Mouse (Mus musculus): ENCODE results near the gene Brf1. TPM values are rescaled to one million over a fixed set of nuclear protein-coding genes. Genes with fewer than 3 reads are reported as not detected.
A peak's percentile ranks its signal among the peaks of the same experiment; 100 is the strongest.

The Brf1 gene
- total and polyA plus RNA-seq, 2 experiments from 2014 or later, result 39.0 to 42.1 TPM

DNA sequence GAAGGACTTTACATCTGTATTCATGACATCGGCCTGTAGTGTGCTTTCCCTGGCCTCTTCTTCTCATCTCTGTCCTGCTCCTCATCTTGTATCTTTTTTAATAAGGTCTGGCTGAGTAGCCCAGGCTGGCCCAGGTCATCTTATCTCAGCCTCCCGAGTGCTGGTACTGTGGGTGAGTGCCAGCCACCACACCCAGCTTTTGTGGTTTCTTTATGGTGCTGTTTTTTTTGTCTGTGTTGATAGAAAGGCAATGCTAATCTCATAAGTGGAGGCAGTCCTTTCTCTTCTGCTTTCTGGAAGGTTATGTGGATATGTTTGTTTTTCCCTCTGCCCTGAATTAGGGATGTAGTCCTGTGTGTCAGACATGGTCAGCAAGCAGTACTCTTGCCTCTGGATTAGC lies 42.0 kb upstream of the Brf1 start:
- ATAC-seq (ENCODE audit: low FRiP score) (no peak), DNase-seq (ENCODE audit: low spot score) (no peak)
- 0 out of 2 replicates have a peak, but pooled peaks cover 14% of the 10 kb centered on the region for H3K36me3 ChIP-seq (ENCODE audit: insufficient read depth, low read length)
- no peak overlapping the region for H3K27ac ChIP-seq (ENCODE audit: low read depth, low read length)
- H3K9ac ChIP-seq (replicated peaks; ENCODE audit: low read length, poor library complexity, severe bottlenecking), result no peak overlapping the region
- no peaks in the 10 kb centered on the region for H3K27me3 ChIP-seq (ENCODE audit: insufficient read depth, low read length)
- no peak overlapping the region for H3K4me2 ChIP-seq (ENCODE audit: low read depth, low read length, poor library complexity, severe bottlenecking)
- H3K4me1 ChIP-seq (ENCODE audit: insufficient read depth, low read length), result peaks cover 8% of the 10 kb centered on the region
- WGBS, result 73% methylated on average over 2 of the region's 2 CpGs
- H3K4me3 ChIP-seq (ENCODE audit: low read depth, low read length), result no peak overlapping the region
- H3K9me3 ChIP-seq (ENCODE audit: low read length), result no peaks in the 10 kb centered on the region
- TF ChIP-seq CTCF (IDR thresholded peaks at IDR 0.05), result no peak

DNA sequence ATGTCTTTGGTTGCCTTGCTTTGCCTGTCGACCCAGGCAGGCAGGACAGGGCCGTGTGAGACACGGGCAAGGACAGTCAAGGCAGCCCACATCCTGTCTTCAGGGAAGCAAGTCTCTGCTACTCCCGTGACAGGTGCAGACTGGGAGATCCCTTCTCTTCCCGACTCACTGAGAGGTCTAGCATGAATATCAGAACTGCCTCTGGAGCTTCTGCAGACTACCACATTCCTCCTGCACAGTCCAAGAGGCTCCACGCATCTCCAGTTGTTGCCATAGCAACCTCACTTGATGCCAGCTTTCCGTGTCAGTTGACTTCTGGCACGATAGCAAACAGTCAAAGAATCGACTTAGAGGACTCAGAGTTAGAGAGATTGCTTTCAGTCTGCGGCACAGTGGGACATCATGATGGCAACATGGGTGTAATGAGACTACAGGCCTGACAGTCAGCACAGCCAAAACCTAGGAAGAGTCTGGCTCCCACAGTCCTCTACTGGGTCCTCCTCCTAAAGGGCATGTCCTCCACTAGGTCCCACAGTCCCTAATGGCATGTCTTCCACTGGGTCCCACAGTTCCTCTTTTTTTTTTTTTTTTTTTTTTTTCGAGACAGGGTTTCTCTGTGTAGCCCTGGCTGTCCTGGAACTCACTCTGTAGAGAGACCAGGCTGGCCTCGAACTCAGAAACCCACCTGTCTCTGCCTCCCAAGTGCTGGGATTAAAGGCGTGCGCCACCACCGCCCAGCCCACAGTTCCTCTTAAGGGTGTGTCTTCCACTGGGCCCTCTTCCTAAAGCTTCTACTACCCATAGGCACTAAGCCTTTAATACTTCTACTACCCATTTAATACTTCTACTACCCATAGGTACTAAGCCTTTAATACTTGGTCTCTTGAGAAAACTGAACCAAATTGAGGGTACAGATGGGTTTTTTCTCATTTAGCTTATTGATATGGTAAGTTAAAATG lies 41.3 kb upstream of the Brf1 start:
- Histone ChIP-seq H3K9me3 (ENCODE audit: low read length) (no peaks in the 10 kb centered on the region), H3K4me1 (ENCODE audit: insufficient read depth, low read length) (peaks cover 8% of the 10 kb centered on the region), H3K27me3 (ENCODE audit: insufficient read depth, low read length) (no peaks in the 10 kb centered on the region), H3K27ac (ENCODE audit: low read depth, low read length) (peak overlapping the region; percentile 72), H3K4me2 (ENCODE audit: low read depth, low read length, poor library complexity, severe bottlenecking) (peak overlapping the region; percentile 26; the same call in 1 of the 2 replicates), H3K4me3 (ENCODE audit: low read depth, low read length) (no peak overlapping the region), H3K36me3 (ENCODE audit: insufficient read depth, low read length) (0 out of 2 replicates have a peak, but pooled peaks cover 7% of the 10 kb centered on the region), H3K9ac (replicated peaks; ENCODE audit: low read length, poor library complexity, severe bottlenecking) (no peak overlapping the region)
- ATAC-seq (ENCODE audit: low FRiP score), result peak; percentile 86
- peak; percentile 92 for DNase-seq (ENCODE audit: low spot score)
- TF ChIP-seq CTCF (IDR thresholded peaks at IDR 0.05), result no peak
- WGBS, result 48% methylated on average over 15 of the region's 15 CpGs

DNA sequence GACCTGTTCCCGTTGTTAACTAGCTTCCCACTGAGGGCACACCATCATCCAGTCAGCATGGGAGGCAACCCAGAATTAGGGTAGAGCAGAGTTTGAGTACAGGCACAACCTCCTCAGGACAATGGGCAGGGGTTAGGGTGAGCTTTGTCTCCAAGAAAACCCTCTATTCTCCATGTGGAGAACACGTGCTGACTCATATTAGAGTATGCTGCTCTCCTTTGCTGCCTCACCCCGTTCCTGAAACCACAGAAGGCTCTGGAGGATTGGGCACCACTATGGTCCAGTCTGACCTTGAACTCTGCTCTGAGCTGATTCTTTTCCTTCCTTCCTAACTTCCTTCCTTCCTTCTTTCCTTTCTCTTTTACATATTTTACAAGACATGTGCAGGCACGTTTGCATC lies 37.9 kb upstream of the Brf1 start:
- no peaks in the 10 kb centered on the region for H3K27me3 ChIP-seq (ENCODE audit: insufficient read depth, low read length)
- TF ChIP-seq CTCF (IDR thresholded peaks at IDR 0.05), result no peak
- ATAC-seq (ENCODE audit: low FRiP score) (no peak), DNase-seq (ENCODE audit: low spot score) (no peak)
- no peak overlapping the region for H3K27ac ChIP-seq (ENCODE audit: low read depth, low read length)
- H3K9me3 ChIP-seq (ENCODE audit: low read length), result no peaks in the 10 kb centered on the region
- WGBS, result 97% methylated on average over 4 of the region's 4 CpGs
- H3K4me1 ChIP-seq (ENCODE audit: insufficient read depth, low read length), result peaks cover 8% of the 10 kb centered on the region
- no peak overlapping the region for H3K9ac ChIP-seq (replicated peaks; ENCODE audit: low read length, poor library complexity, severe bottlenecking)
- H3K36me3 ChIP-seq (ENCODE audit: insufficient read depth, low read length), result no peaks in the 10 kb centered on the region
- H3K4me2 ChIP-seq (ENCODE audit: low read depth, low read length, poor library complexity, severe bottlenecking), result no peak overlapping the region
- no peak overlapping the region for H3K4me3 ChIP-seq (ENCODE audit: low read depth, low read length)

DNA sequence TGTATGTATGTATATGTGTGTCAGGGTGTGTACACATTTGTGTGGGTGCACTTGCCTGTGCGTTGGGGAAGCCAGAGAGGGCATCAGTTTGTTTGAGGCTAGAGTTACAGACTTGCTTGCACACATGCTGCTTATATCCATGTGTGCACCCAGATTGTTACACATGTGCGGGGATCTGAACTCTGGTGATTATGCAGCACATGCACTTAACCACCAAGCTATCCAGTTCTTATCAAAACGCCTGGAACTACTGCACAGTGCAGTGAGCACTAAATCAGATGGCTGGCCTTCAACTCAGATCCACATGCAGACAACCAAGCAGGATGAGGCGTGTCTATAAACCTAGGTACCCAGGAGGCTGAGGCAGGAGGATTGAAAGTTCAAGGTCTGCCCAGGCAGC lies 36.5 kb upstream of the Brf1 start:
- Histone ChIP-seq H3K4me2 (ENCODE audit: low read depth, low read length, poor library complexity, severe bottlenecking) (no peak overlapping the region), H3K9ac (replicated peaks; ENCODE audit: low read length, poor library complexity, severe bottlenecking) (no peak overlapping the region), H3K4me1 (ENCODE audit: insufficient read depth, low read length) (peaks cover 15% of the 10 kb centered on the region), H3K4me3 (ENCODE audit: low read depth, low read length) (no peak overlapping the region), H3K36me3 (ENCODE audit: insufficient read depth, low read length) (no peaks in the 10 kb centered on the region), H3K9me3 (ENCODE audit: low read length) (no peaks in the 10 kb centered on the region), H3K27me3 (ENCODE audit: insufficient read depth, low read length) (no peaks in the 10 kb centered on the region), H3K27ac (ENCODE audit: low read depth, low read length) (no peak overlapping the region)
- 91% methylated on average over 4 of the region's 4 CpGs for WGBS
- DNase-seq (ENCODE audit: low spot score), result no peak
- TF ChIP-seq CTCF (IDR thresholded peaks at IDR 0.05), result no peak
- no peak for ATAC-seq (ENCODE audit: low FRiP score)

DNA sequence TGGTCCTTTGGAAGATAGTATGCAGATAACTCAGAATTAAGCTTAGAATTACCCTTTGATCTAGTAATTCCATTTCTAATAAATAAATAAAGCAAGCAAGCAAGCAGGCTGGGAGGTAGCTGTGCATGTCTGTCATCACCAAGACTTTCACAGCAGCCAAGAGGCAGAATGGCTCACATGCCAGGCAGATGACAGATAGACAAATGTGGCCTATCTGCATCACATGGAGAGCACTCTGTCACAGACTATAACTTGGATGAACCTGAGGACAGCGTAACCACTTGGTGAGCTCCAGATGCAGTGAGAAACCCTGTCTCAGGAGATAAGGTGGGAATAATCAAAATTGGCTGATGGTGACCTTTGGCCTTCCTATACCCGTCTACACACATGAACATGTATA lies 34.6 kb upstream of the Brf1 start:
- 98% methylated on average over 2 of the region's 2 CpGs for WGBS
- TF ChIP-seq CTCF (IDR thresholded peaks at IDR 0.05), result no peak
- no peaks in the 10 kb centered on the region for H3K36me3 ChIP-seq (ENCODE audit: insufficient read depth, low read length)
- no peak for DNase-seq (ENCODE audit: low spot score)
- H3K9ac ChIP-seq (replicated peaks; ENCODE audit: low read length, poor library complexity, severe bottlenecking), result no peak overlapping the region
- no peak for ATAC-seq (ENCODE audit: low FRiP score)
- no peak overlapping the region for H3K4me3 ChIP-seq (ENCODE audit: low read depth, low read length)
- no peaks in the 10 kb centered on the region for H3K27me3 ChIP-seq (ENCODE audit: insufficient read depth, low read length)
- no peak overlapping the region for H3K27ac ChIP-seq (ENCODE audit: low read depth, low read length)
- no peak overlapping the region for H3K4me2 ChIP-seq (ENCODE audit: low read depth, low read length, poor library complexity, severe bottlenecking)
- no peaks in the 10 kb centered on the region for H3K9me3 ChIP-seq (ENCODE audit: low read length)
- H3K4me1 ChIP-seq (ENCODE audit: insufficient read depth, low read length), result peaks cover 7% of the 10 kb centered on the region; the same call in 1 of the 2 replicates

Measured in midbrain, postnatal 0 days (tissue).